27 mouse cellular contexts compared by ENCODE assay signal in genomic region chr3:92508185-92508584, GRCm38 (mm10). TPM values are rescaled to one million over a fixed set of nuclear protein-coding genes. Genes with fewer than 3 reads are reported as not detected.
DNase-seq lines count a peak whose midpoint lies in the region; ATAC-seq and TF ChIP-seq lines count a peak whose summit lies in the region.
"Had no signal": no experiment of that assay in that cellular context is flagged by ENCODE, and none has a peak within 500 bp of the region (broad histone marks: within the 10 kb centered on the region; RNA-seq: fewer than 3 reads in every experiment).

No protein-coding gene starts in this region.

- 58% methylated on average over 1 of the region's 1 CpGs for WGBS in stomach, embryonic 14.5 days
- 64% methylated on average over 1 of the region's 1 CpGs for WGBS in stomach, postnatal 0 days
- 58% methylated on average over 1 of the region's 1 CpGs for WGBS in stomach, embryonic 15.5 days
- WGBS in stomach, embryonic 16.5 days, result 73% methylated on average over 1 of the region's 1 CpGs

- peak; percentile 58; the same call in 1 of the 2 replicates for ATAC-seq in stomach, embryonic 14.5 days (ENCODE audit: insufficient number of reproducible peaks, insufficient read depth, low FRiP score, low read depth)
- no peak for ATAC-seq in stomach, postnatal 0 days (ENCODE audit: low FRiP score, low TSS enrichment)
- peak; percentile 56 for ATAC-seq in stomach, embryonic 15.5 days (ENCODE audit: insufficient read depth, low FRiP score, low read depth)
- peak; percentile 48; the same call in 1 of the 2 replicates for ATAC-seq in stomach, embryonic 16.5 days (ENCODE audit: insufficient read depth, low FRiP score)
- ATAC-seq: activated CD4-positive, CD25-positive, alpha-beta regulatory T cell, adult 4 months; CD4-positive, CD25-positive, alpha-beta regulatory T cell, adult 4 months; Patski had no signal

- H3K9me3 ChIP-seq in stomach, embryonic 14.5 days (ENCODE audit: control insufficient read depth, low read depth, low read length), result no peaks in the 10 kb centered on the region
- no peaks in the 10 kb centered on the region for H3K9me3 ChIP-seq in stomach, postnatal 0 days (ENCODE audit: control insufficient read depth, low read length)
- no peaks in the 10 kb centered on the region for H3K9me3 ChIP-seq in stomach, embryonic 15.5 days
- H3K9me3 ChIP-seq in stomach, embryonic 16.5 days (replicated peaks; ENCODE audit: control insufficient read depth, low read length), result no peaks in the 10 kb centered on the region

- H3K27me3 ChIP-seq in stomach, embryonic 14.5 days (ENCODE audit: control insufficient read depth, insufficient read depth, low read length), result no peaks in the 10 kb centered on the region
- H3K27me3 ChIP-seq in stomach, postnatal 0 days (ENCODE audit: control insufficient read depth, insufficient read depth, low read length), result no peaks in the 10 kb centered on the region
- H3K27me3 ChIP-seq in stomach, embryonic 15.5 days (replicated peaks), result no peaks in the 10 kb centered on the region
- no peaks in the 10 kb centered on the region for H3K27me3 ChIP-seq in stomach, embryonic 16.5 days (ENCODE audit: control insufficient read depth, insufficient read depth, low read length)
- H3K27me3 ChIP-seq: CH12.LX, Patski had no signal

- TF ChIP-seq EP300 in stomach, postnatal 0 days (optimal IDR thresholded peaks at IDR 0.05), result no peak

- H3K4me3 ChIP-seq in stomach, embryonic 14.5 days (ENCODE audit: low read depth, low read length), result no peak overlapping the region
- H3K4me3 ChIP-seq in stomach, postnatal 0 days (ENCODE audit: low read depth, low read length), result no peak overlapping the region
- H3K4me3 ChIP-seq in stomach, embryonic 15.5 days (replicated peaks), result no peak overlapping the region
- H3K4me3 ChIP-seq in stomach, embryonic 16.5 days (replicated peaks; ENCODE audit: low read length), result no peak overlapping the region

- no peak overlapping the region for H3K27ac ChIP-seq in stomach, embryonic 14.5 days (ENCODE audit: low read length)
- no peak overlapping the region for H3K27ac ChIP-seq in stomach, postnatal 0 days (replicated peaks)
- H3K27ac ChIP-seq in stomach, embryonic 15.5 days, result no peak overlapping the region
- no peak overlapping the region for H3K27ac ChIP-seq in stomach, embryonic 16.5 days (ENCODE audit: low read length)

- TF ChIP-seq CTCF in stomach, postnatal 0 days (IDR thresholded peaks at IDR 0.05; ENCODE audit: low read depth), result no peak

- no peaks in the 10 kb centered on the region for H3K36me3 ChIP-seq in stomach, embryonic 14.5 days (ENCODE audit: control insufficient read depth, insufficient read depth, low read length)
- H3K36me3 ChIP-seq in stomach, postnatal 0 days (ENCODE audit: control insufficient read depth, insufficient read depth, low read length), result no peaks in the 10 kb centered on the region
- no peaks in the 10 kb centered on the region for H3K36me3 ChIP-seq in stomach, embryonic 15.5 days
- H3K36me3 ChIP-seq in stomach, embryonic 16.5 days (ENCODE audit: control insufficient read depth, insufficient read depth, low read length), result no peaks in the 10 kb centered on the region
- H3K36me3 ChIP-seq: G1E had no signal

- H3K4me2 ChIP-seq in stomach, embryonic 14.5 days (replicated peaks; ENCODE audit: low read depth, low read length), result no peak overlapping the region
- no peak overlapping the region for H3K4me2 ChIP-seq in stomach, postnatal 0 days (replicated peaks; ENCODE audit: low read depth)
- no peak overlapping the region for H3K4me2 ChIP-seq in stomach, embryonic 15.5 days
- no peak overlapping the region for H3K4me2 ChIP-seq in stomach, embryonic 16.5 days (ENCODE audit: low read depth, low read length)

- no peaks in the 10 kb centered on the region for H3K4me1 ChIP-seq in stomach, embryonic 14.5 days (ENCODE audit: control insufficient read depth, insufficient read depth, low read length)
- H3K4me1 ChIP-seq in stomach, postnatal 0 days (replicated peaks; ENCODE audit: control insufficient read depth, insufficient read depth), result no peaks in the 10 kb centered on the region
- H3K4me1 ChIP-seq in stomach, embryonic 15.5 days, result no peaks in the 10 kb centered on the region
- no peaks in the 10 kb centered on the region for H3K4me1 ChIP-seq in stomach, embryonic 16.5 days (ENCODE audit: control insufficient read depth, insufficient read depth, low read length)

- no peak overlapping the region for H3K9ac ChIP-seq in stomach, embryonic 14.5 days (replicated peaks; ENCODE audit: low read depth, low read length)
- H3K9ac ChIP-seq in stomach, postnatal 0 days (ENCODE audit: low read length), result no peak overlapping the region
- no peak overlapping the region for H3K9ac ChIP-seq in stomach, embryonic 15.5 days
- H3K9ac ChIP-seq in stomach, embryonic 16.5 days (ENCODE audit: low read length), result no peak overlapping the region

- DNase-seq in stomach, postnatal 0 days (ENCODE audit: low spot score), result no peak
- DNase-seq in kidney, postnatal 10 days, result no peak
- DNase-seq in left cerebral cortex, adult 8-10 months (ENCODE audit: low spot score in 2 of 2), result no peak
- DNase-seq: adrenal gland, adult 2 months; adrenal gland, adult 8-10 months; adrenal gland, postnatal 10 days; adrenal gland, postnatal 14 days; adrenal gland, postnatal 25 days; adrenal gland, postnatal 36 days; B cell, adult 2 months; cerebellum, adult 11 months; cerebellum, adult 11-12 months; cerebellum, adult 18-20 months had no signal

RNA-seq across cellular contexts. Expression of gene Sprr4, which starts 7.9 kb away (rescaled TPM):
- not detected in 2 replicates for polyA plus RNA-seq in stomach, embryonic 14.5 days (2014; fragmentation: Nextera tagmentation; extraction: Ambion mirVana)
- 1.3 and 1.5 TPM in 2 replicates for polyA plus RNA-seq in stomach, postnatal 0 days (2015; fragmentation: Nextera tagmentation; extraction: Ambion mirVana)
- not detected in 2 replicates for polyA plus RNA-seq in stomach, embryonic 15.5 days (2015; fragmentation: Nextera tagmentation; extraction: Ambion mirVana)
- not detected in 2 replicates for polyA plus RNA-seq in stomach, embryonic 16.5 days (2015; fragmentation: Nextera tagmentation; extraction: Ambion mirVana)
- total RNA-seq in left cerebral cortex, adult 8-10 months (2022), result not detected
- total RNA-seq: adrenal gland, adult 18-20 months; adrenal gland, adult 2 months; adrenal gland, adult 8-10 months; adrenal gland, postnatal 10 days; adrenal gland, postnatal 14 days; adrenal gland, postnatal 25 days; adrenal gland, postnatal 36 days; adrenal gland, postnatal 4 days; CH12.LX; ES-E14; G1E; MEL had no signal
- polyA plus RNA-seq: activated CD4-positive, CD25-positive, alpha-beta regulatory T cell, adult 4 months; adrenal gland, adult 2 months; brain, embryonic 14.5 days; C2C12; CD4-positive, CD25-positive, alpha-beta regulatory T cell, adult 4 months; G1E; Patski had no signal

RNA-seq across cellular contexts. Expression of gene Sprr1a, which starts 22.5 kb away (rescaled TPM):
- 26.0 and 31.7 TPM in 2 replicates for polyA plus RNA-seq in stomach, embryonic 14.5 days (2014; fragmentation: Nextera tagmentation; extraction: Ambion mirVana)
- 1,567 and 1,571 TPM in 2 replicates for polyA plus RNA-seq in stomach, postnatal 0 days (2015; fragmentation: Nextera tagmentation; extraction: Ambion mirVana)
- 69.5 and 186 TPM in 2 replicates for polyA plus RNA-seq in stomach, embryonic 15.5 days (2015; fragmentation: Nextera tagmentation; extraction: Ambion mirVana)
- polyA plus RNA-seq in stomach, embryonic 16.5 days (2015; fragmentation: Nextera tagmentation; extraction: Ambion mirVana), result 466 and 940 TPM in 2 replicates
- not detected for total RNA-seq in left cerebral cortex, adult 8-10 months (2022)
- total RNA-seq: adrenal gland, adult 18-20 months; adrenal gland, adult 8-10 months; adrenal gland, postnatal 10 days; adrenal gland, postnatal 14 days; adrenal gland, postnatal 25 days; adrenal gland, postnatal 36 days; CH12.LX; ES-E14; G1E; MEL had no signal
- polyA plus RNA-seq: activated CD4-positive, CD25-positive, alpha-beta regulatory T cell, adult 4 months; brain, embryonic 14.5 days; CD4-positive, CD25-positive, alpha-beta regulatory T cell, adult 4 months; G1E had no signal

RNA-seq across cellular contexts. Expression of gene 2310046K23Rik, which starts 26.1 kb away (rescaled TPM):
- not detected in 2 replicates for polyA plus RNA-seq in stomach, embryonic 14.5 days (2014; fragmentation: Nextera tagmentation; extraction: Ambion mirVana)
- not detected in 2 replicates for polyA plus RNA-seq in stomach, postnatal 0 days (2015; fragmentation: Nextera tagmentation; extraction: Ambion mirVana)
- polyA plus RNA-seq in stomach, embryonic 15.5 days (2015; fragmentation: Nextera tagmentation; extraction: Ambion mirVana), result not detected in 2 replicates
- not detected in 2 replicates for polyA plus RNA-seq in stomach, embryonic 16.5 days (2015; fragmentation: Nextera tagmentation; extraction: Ambion mirVana)
- total RNA-seq in left cerebral cortex, adult 8-10 months (2022), result not detected
- total RNA-seq: adrenal gland, adult 18-20 months; adrenal gland, adult 2 months; adrenal gland, adult 8-10 months; adrenal gland, postnatal 10 days; adrenal gland, postnatal 14 days; adrenal gland, postnatal 25 days; adrenal gland, postnatal 36 days; adrenal gland, postnatal 4 days; CH12.LX; ES-E14; G1E; MEL had no signal
- polyA plus RNA-seq: activated CD4-positive, CD25-positive, alpha-beta regulatory T cell, adult 4 months; adrenal gland, adult 2 months; brain, embryonic 14.5 days; C2C12; CD4-positive, CD25-positive, alpha-beta regulatory T cell, adult 4 months; G1E; Patski had no signal

RNA-seq across cellular contexts. Expression of gene Sprr3, which starts 49.7 kb away (rescaled TPM):
- 0.20 and 0.97 TPM in 2 replicates for polyA plus RNA-seq in stomach, embryonic 14.5 days (2014; fragmentation: Nextera tagmentation; extraction: Ambion mirVana)
- 1,930 and 1,986 TPM in 2 replicates for polyA plus RNA-seq in stomach, postnatal 0 days (2015; fragmentation: Nextera tagmentation; extraction: Ambion mirVana)
- polyA plus RNA-seq in stomach, embryonic 15.5 days (2015; fragmentation: Nextera tagmentation; extraction: Ambion mirVana), result 30.3 and 125 TPM in 2 replicates
- polyA plus RNA-seq in stomach, embryonic 16.5 days (2015; fragmentation: Nextera tagmentation; extraction: Ambion mirVana), result 354 and 827 TPM in 2 replicates
- not detected for total RNA-seq in left cerebral cortex, adult 8-10 months (2022)
- total RNA-seq: adrenal gland, adult 18-20 months; adrenal gland, adult 2 months; adrenal gland, adult 8-10 months; adrenal gland, postnatal 10 days; adrenal gland, postnatal 14 days; adrenal gland, postnatal 25 days; adrenal gland, postnatal 36 days; adrenal gland, postnatal 4 days; CH12.LX; ES-E14; MEL had no signal
- polyA plus RNA-seq: activated CD4-positive, CD25-positive, alpha-beta regulatory T cell, adult 4 months; adrenal gland, adult 2 months; brain, embryonic 14.5 days; C2C12; CD4-positive, CD25-positive, alpha-beta regulatory T cell, adult 4 months; G1E; Patski had no signal
